Mouse (Mus musculus): Measurements from ENCODE around the gene Ptgfrn. TPM values are rescaled to one million over a fixed set of nuclear protein-coding genes. Genes with fewer than 3 reads are reported as not detected.

Ptgfrn gene
- total and polyA plus RNA-seq, 3 experiments: 18.5 to 25.1 (median 19.4) TPM

DNA sequence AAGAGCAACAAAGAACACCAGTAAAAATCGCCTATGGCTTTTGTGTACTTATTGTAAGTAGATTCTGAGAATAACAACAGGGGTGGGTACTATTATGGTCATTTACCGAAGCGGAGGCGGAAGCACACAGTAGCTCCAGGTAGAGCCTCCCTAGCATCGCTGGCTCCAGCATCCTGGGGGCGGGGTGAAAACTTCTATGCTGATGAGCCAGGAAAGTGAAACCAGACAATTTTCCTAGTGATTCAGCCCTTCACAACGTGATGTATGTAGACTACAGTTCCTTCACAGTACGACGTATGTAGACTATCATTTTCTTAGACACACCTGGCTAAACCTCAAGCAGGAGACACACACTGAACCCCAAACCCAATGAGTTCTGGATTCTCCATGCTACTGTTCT, 36.7 kb downstream of the Ptgfrn start:
- no peak for DNase-seq
- WGBS: 86% methylated on average over 9 of the region's 9 CpGs
- no peak for TF ChIP-seq POLR2A (IDR thresholded peaks at IDR 0.05; ENCODE audit: insufficient read depth, low read depth, low read length)
- TF ChIP-seq CTCF (IDR thresholded peaks at IDR 0.05): no peak
- TF ChIP-seq EP300 (IDR thresholded peaks at IDR 0.05; ENCODE audit: insufficient read depth, low read depth, low read length): no peak
- H3K9ac ChIP-seq (ENCODE audit: low read depth, low read length): no peak overlapping the region
- no peak overlapping the region for H3K27ac ChIP-seq
- H3K4me1 ChIP-seq (ENCODE audit: control insufficient read depth, insufficient read depth, low read length): peaks cover 12% of the 10 kb centered on the region
- H3K36me3 ChIP-seq (ENCODE audit: control insufficient read depth, insufficient read depth, low read length): peaks cover 3% of the 10 kb centered on the region; the same call in 1 of the 2 replicates
- no peak overlapping the region for H3K4me3 ChIP-seq
- intact Hi-C loops (cut with DNase I): loop anchor here (5.0 kb wide), 1 partner anchor 76 kb away; no protein-coding TSS in a partner anchor
- H3K79me2 ChIP-seq (replicated peaks; ENCODE audit: control insufficient read depth, insufficient read depth, low read length): no peaks in the 10 kb centered on the region
- no peaks in the 10 kb centered on the region for H3K27me3 ChIP-seq (ENCODE audit: control insufficient read depth, insufficient read depth, low read length)

DNA sequence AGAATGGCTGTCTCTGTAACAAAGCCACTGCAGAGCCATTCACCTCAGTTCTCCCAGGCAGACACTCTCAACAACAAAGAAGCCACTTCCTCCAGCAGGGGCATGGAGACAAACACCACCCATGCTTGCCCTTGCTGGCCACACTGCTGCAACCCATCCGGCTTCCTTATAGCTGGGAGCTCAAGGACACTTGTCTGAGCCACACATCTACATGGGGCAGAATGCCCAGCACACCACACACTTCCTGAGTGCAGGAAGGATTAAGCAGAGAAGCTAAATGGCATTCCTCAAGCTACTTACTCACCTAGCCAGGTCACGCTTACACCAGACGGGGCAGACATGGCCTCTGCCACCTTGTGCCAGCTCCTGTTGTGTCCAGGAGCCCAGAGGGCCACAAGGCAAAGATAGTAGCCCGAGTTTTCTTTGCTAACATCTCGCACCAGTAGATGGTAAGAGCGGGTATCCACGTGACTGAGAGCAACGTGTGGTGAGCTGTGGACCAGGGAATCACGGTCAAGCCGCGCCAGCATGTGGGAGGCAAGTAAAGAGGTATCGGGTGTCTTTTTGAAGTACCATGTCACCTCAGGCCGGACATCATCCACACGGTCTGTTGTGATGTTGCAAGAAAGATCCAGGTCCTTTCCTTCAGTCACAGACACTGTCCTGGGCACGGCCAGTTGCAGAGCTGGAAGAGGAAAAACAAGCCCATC, 37.4 kb downstream of the Ptgfrn start:
- WGBS: 92% methylated on average over 15 of the region's 15 CpGs
- intact Hi-C loops (cut with DNase I): loop anchor here (5.0 kb wide), 1 partner anchor 75 kb away; no protein-coding TSS in a partner anchor
- Histone ChIP-seq H3K27ac (no peak overlapping the region), H3K4me3 (no peak overlapping the region), H3K4me1 (ENCODE audit: control insufficient read depth, insufficient read depth, low read length) (peaks cover 9% of the 10 kb centered on the region), H3K9ac (ENCODE audit: low read depth, low read length) (no peak overlapping the region), H3K79me2 (replicated peaks; ENCODE audit: control insufficient read depth, insufficient read depth, low read length) (no peaks in the 10 kb centered on the region), H3K27me3 (ENCODE audit: control insufficient read depth, insufficient read depth, low read length) (no peaks in the 10 kb centered on the region), H3K36me3 (ENCODE audit: control insufficient read depth, insufficient read depth, low read length) (peaks cover 3% of the 10 kb centered on the region; the same call in 1 of the 2 replicates)
- no peak for DNase-seq
- TF ChIP-seq CTCF (IDR thresholded peaks at IDR 0.05) (no peak), EP300 (IDR thresholded peaks at IDR 0.05; ENCODE audit: insufficient read depth, low read depth, low read length) (no peak), POLR2A (IDR thresholded peaks at IDR 0.05; ENCODE audit: insufficient read depth, low read depth, low read length) (no peak)

- Histone ChIP-seq H3K4me3 (no peak overlapping the region), H3K79me2 (replicated peaks; ENCODE audit: control insufficient read depth, insufficient read depth, low read length) (no peaks in the 10 kb centered on the region), H3K36me3 (ENCODE audit: control insufficient read depth, insufficient read depth, low read length) (peaks cover 3% of the 10 kb centered on the region; the same call in 1 of the 2 replicates), H3K4me1 (ENCODE audit: control insufficient read depth, insufficient read depth, low read length) (peaks cover 11% of the 10 kb centered on the region), H3K27me3 (ENCODE audit: control insufficient read depth, insufficient read depth, low read length) (no peaks in the 10 kb centered on the region), H3K27ac (no peak overlapping the region), H3K9ac (ENCODE audit: low read depth, low read length) (no peak overlapping the region)
- no peak for TF ChIP-seq EP300 (IDR thresholded peaks at IDR 0.05; ENCODE audit: insufficient read depth, low read depth, low read length)
- TF ChIP-seq CTCF (IDR thresholded peaks at IDR 0.05): no peak
- no peak for TF ChIP-seq POLR2A (IDR thresholded peaks at IDR 0.05; ENCODE audit: insufficient read depth, low read depth, low read length)
- DNase-seq: no peak
- intact Hi-C loops (cut with DNase I): loop anchor here (5.0 kb wide), 1 partner anchor 74 kb away; no protein-coding TSS in a partner anchor
Observed at GRCm38 (mm10) chr3:101071576-101071975, 38.5 kb downstream of the Ptgfrn start.

- Histone ChIP-seq H3K4me1 (ENCODE audit: control insufficient read depth, insufficient read depth, low read length) (peaks cover 12% of the 10 kb centered on the region), H3K4me3 (no peak overlapping the region), H3K27ac (peak overlapping the region; percentile 62), H3K79me2 (replicated peaks; ENCODE audit: control insufficient read depth, insufficient read depth, low read length) (no peaks in the 10 kb centered on the region), H3K36me3 (ENCODE audit: control insufficient read depth, insufficient read depth, low read length) (peaks cover 3% of the 10 kb centered on the region; the same call in 1 of the 2 replicates), H3K9ac (ENCODE audit: low read depth, low read length) (no peak overlapping the region), H3K27me3 (ENCODE audit: control insufficient read depth, insufficient read depth, low read length) (no peaks in the 10 kb centered on the region)
- peak; percentile 49 to 79 for DNase-seq
- 40% methylated on average over 6 of the region's 6 CpGs for WGBS
- TF ChIP-seq CTCF (IDR thresholded peaks at IDR 0.05) (no peak), EP300 (IDR thresholded peaks at IDR 0.05; ENCODE audit: insufficient read depth, low read depth, low read length) (peak; percentile 68; the same call in 1 of the 2 replicates)
- intact Hi-C loops (cut with DNase I): loop anchor here (5.0 kb wide), 1 partner anchor 74 kb away; no protein-coding TSS in a partner anchor
Observed at GRCm38 (mm10) chr3:101070796-101071235, 39.3 kb downstream of the Ptgfrn start.

- H3K9ac ChIP-seq (ENCODE audit: low read depth, low read length): no peak overlapping the region
- intact Hi-C loops (cut with DNase I): loop anchor here (5.0 kb wide), 1 partner anchor 73 kb away; no protein-coding TSS in a partner anchor
- WGBS: 48% methylated on average over 10 of the region's 10 CpGs
- peaks cover 12% of the 10 kb centered on the region for H3K4me1 ChIP-seq (ENCODE audit: control insufficient read depth, insufficient read depth, low read length)
- H3K36me3 ChIP-seq (ENCODE audit: control insufficient read depth, insufficient read depth, low read length): peaks cover 3% of the 10 kb centered on the region; the same call in 1 of the 2 replicates
- DNase-seq: peak; percentile 71 to 80
- H3K79me2 ChIP-seq (replicated peaks; ENCODE audit: control insufficient read depth, insufficient read depth, low read length): no peaks in the 10 kb centered on the region
- TF ChIP-seq EP300 (IDR thresholded peaks at IDR 0.05; ENCODE audit: insufficient read depth, low read depth, low read length) (no peak), POLR2A (IDR thresholded peaks at IDR 0.05; ENCODE audit: insufficient read depth, low read depth, low read length) (no peak), CTCF (IDR thresholded peaks at IDR 0.05) (no peak)
- no peaks in the 10 kb centered on the region for H3K27me3 ChIP-seq (ENCODE audit: control insufficient read depth, insufficient read depth, low read length)
- peak overlapping the region; percentile 62 for H3K27ac ChIP-seq
- no peak overlapping the region for H3K4me3 ChIP-seq
Observed at GRCm38 (mm10) chr3:101070230-101070795, 39.8 kb downstream of the Ptgfrn start.

- intact Hi-C loops (cut with DNase I): no loop called here
- DNase-seq: no peak
- no peak overlapping the region for H3K27ac ChIP-seq
- H3K4me1 ChIP-seq (ENCODE audit: control insufficient read depth, insufficient read depth, low read length): peaks cover 12% of the 10 kb centered on the region
- H3K4me3 ChIP-seq: no peak overlapping the region
- H3K9ac ChIP-seq (ENCODE audit: low read depth, low read length): no peak overlapping the region
- 76% methylated on average over 5 of the region's 5 CpGs for WGBS
- H3K79me2 ChIP-seq (replicated peaks; ENCODE audit: control insufficient read depth, insufficient read depth, low read length): no peaks in the 10 kb centered on the region
- no peak for TF ChIP-seq EP300 (IDR thresholded peaks at IDR 0.05; ENCODE audit: insufficient read depth, low read depth, low read length)
- TF ChIP-seq POLR2A (IDR thresholded peaks at IDR 0.05; ENCODE audit: insufficient read depth, low read depth, low read length): no peak
- TF ChIP-seq CTCF (IDR thresholded peaks at IDR 0.05): no peak
- H3K36me3 ChIP-seq (ENCODE audit: control insufficient read depth, insufficient read depth, low read length): peaks cover 3% of the 10 kb centered on the region; the same call in 1 of the 2 replicates
- no peaks in the 10 kb centered on the region for H3K27me3 ChIP-seq (ENCODE audit: control insufficient read depth, insufficient read depth, low read length)
Observed at GRCm38 (mm10) chr3:101068701-101069100, 41.4 kb downstream of the Ptgfrn start.
